ENCODE assay signal across 14 mouse cellular contexts in genomic region chr1:79639107-79639506, GRCm38 (mm10). TPM values are rescaled to one million over a fixed set of nuclear protein-coding genes. Genes with fewer than 3 reads are reported as not detected.
"Had no signal": no experiment of that assay in that cellular context is flagged by ENCODE, and none has a peak within 500 bp of the region (broad histone marks: within the 10 kb centered on the region; RNA-seq: fewer than 3 reads in every experiment).

No protein-coding gene starts in this region.

- H3K4me1 ChIP-seq: liver, embryonic 15.5 days; midbrain, embryonic 12.5 days; neural tube, embryonic 13.5 days had no signal

- DNase-seq: kidney, adult 8-10 months; kidney, postnatal 4 days; lung, adult 2 months; lung, postnatal 36 days; thymus, adult 2 months; thymus, postnatal 36 days had no signal

- H3K4me3 ChIP-seq: left cerebral cortex, adult 2 months; limb, embryonic 10.5 days; liver, embryonic 15.5 days; midbrain, embryonic 12.5 days; neural tube, embryonic 13.5 days had no signal

- H3K4me2 ChIP-seq: liver, embryonic 11.5 days; liver, embryonic 15.5 days; midbrain, embryonic 12.5 days; neural tube, embryonic 13.5 days had no signal

- ATAC-seq: lung, postnatal 0 days had no signal

- H3K27me3 ChIP-seq: liver, embryonic 15.5 days; midbrain, embryonic 12.5 days; neural tube, embryonic 13.5 days had no signal

- H3K9me3 ChIP-seq: limb, embryonic 10.5 days; liver, embryonic 15.5 days; midbrain, embryonic 12.5 days; neural tube, embryonic 13.5 days had no signal

- H3K9ac ChIP-seq: liver, embryonic 15.5 days; midbrain, embryonic 12.5 days; neural tube, embryonic 13.5 days had no signal

- H3K36me3 ChIP-seq: limb, embryonic 10.5 days; liver, embryonic 15.5 days; midbrain, embryonic 12.5 days; neural tube, embryonic 13.5 days had no signal

- H3K27ac ChIP-seq: kidney, postnatal 0 days; left cerebral cortex, adult 2 months; limb, embryonic 10.5 days; liver, embryonic 15.5 days; midbrain, embryonic 12.5 days; neural tube, embryonic 13.5 days had no signal

RNA-seq across cellular contexts. Expression of gene Ap1s3, which starts 32.7 kb away (rescaled TPM):
- polyA plus RNA-seq: neural tube, embryonic 13.5 days had no signal
